Mouse (Mus musculus): ENCODE results near the gene Cherp.

DNA sequence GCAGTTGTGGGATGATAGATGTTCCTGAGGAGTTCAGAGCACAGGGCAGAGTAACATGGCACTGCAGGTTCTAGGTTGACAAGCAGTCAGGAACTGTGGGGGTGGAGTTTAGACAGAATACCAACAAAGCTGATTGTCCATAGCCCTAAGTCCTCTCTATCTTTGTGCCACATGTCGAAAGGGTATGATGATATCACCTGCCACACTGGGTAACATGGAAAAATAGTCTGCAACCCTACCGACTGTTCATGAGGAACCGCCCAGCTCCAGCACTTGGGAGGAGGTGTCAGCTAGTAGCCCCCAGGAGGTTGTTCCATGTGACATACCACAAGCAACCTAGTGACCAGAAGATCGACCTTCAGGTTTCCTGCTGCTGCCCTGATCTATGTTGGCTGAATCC is 23.5 kb upstream of the Cherp start:
- TF ChIP-seq EP300 (IDR thresholded peaks at IDR 0.05; ENCODE audit: low read depth) (no peak), CTCF (IDR thresholded peaks at IDR 0.05; ENCODE audit: low read depth) (no peak)
